Mouse (Mus musculus) G1E-ER4 (cell line): Measurements from ENCODE around the gene Dpp6. TPM values are rescaled to one million over a fixed set of nuclear protein-coding genes. Genes with fewer than 3 reads are reported as not detected.

Experiments
- GATA1 ChIP-seq: IDR thresholded peaks from one replicate; pipeline ENCODE4 v1.8.0; 2012; ENCODE audit warnings: low read length, inconsistent platforms
- polyA plus RNA-seq: library from polyadenylated mRNA; stranded (reverse); fragments of >175 nt; gene quantifications from 2 replicates; pipeline ENCODE4 v1.2.3, GENCODE M21; 2012

Dpp6 gene
- polyA plus RNA-seq = not detected in 2 replicates

DNA sequence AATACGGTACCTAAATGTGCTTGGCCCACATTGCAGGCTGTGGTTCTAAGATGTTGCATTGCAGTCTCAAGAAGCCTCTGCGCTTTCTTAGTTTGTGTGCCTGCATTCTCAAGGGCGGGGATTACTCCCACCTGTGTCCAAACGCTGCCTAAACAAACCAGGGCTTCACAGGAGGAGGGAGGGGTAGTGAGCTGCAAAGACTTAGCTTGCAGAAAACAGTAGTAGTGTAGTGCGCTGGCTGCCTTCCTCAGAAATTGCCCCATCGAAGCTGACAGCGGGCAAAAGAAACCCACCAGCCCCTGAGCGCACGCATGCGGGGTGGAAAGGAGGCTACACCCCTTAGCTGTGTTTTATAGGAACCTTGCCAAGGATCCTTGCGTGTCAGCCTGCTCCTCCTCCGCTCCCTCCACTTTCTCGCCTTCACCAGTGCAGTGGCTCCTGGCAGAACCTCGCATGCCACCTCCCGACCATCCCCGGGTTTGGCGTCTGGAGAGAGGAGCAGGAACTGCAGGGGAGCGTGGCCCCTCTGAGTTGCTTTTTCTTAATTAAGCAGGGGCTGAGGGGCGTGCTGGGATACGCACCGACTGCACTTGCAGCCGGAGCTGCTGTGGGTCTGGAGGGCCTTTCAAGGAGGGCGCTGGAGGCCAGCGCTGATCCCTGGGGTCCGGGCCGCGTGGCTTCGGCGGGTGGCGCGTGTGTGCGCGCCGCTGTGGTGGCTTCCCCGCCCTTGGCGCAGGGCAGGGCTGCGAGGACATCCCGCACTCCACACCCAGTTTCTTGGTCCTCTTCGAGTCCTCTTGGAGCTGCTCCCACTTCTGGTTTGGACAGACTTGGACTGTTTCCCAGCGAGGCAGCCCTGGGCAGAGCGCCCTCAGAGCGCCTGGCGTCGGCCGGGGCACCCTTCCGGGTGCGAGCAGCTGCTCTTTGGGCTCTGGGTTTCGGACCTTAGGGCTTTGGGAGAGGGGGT is at the start of gene Dpp6:
Gene Dpp6, plus strand, starts transcription at position 229 of the 967 bp plus-strand sequence.
- TF ChIP-seq GATA1 = no peak

DNA sequence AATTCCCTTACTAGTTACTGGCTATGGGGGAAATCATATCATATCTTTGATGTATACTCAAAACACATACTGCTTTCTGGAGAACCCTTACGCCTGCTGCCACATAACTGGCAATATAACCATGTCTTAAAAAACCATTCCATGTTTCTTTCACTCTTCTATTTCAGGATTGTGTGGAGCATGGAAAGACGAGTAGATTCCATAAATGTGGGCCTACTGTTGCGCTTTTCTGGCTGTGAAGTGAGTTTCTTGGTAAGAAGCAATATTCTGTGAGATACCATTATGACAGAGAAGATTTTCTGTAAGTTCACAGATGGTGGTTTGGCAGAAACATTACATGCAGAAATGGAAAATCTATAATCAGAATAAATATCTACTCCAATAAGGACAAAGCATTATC is 33.0 kb upstream of the Dpp6 start:
- TF ChIP-seq GATA1 = no peak

DNA sequence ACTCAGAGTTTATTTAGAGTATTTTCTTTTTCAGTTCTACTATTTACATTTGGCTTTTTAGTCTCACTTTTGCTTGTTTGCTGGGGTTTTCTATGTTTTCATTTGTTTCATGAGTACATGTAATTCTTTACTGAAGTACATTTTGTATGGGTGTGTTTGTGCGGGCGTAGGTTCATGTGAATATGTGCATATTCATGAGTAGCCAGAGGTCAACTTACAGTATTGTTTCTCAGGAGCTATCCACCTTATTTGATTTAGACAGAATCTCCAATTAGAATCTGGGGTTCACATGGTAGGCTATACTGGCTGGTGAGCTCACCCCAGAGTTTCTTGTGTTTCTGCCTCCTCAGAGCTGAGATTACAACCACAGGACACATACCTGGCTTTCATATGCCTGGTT is 21.5 kb upstream of the Dpp6 start:
- no peak for TF ChIP-seq GATA1

DNA sequence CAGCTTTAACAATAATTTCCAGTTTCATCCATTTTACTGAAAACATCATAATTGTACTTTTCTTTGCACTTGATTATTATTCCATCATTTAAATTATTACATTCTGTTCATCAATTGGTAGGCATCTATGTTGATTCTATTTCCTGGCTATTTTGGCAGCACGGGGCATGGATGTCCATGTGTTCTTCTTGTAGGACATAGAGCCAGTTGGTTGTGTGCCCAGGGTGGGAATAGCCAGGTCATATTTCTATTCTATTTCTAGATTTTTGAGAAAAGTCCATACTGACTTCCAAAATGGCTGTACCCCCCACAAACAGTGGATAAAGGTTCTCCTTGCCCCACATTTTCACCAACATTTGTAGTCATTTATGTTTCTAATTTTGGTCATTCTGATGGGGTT is 19.0 kb downstream of the Dpp6 start:
- TF ChIP-seq GATA1 = no peak

DNA sequence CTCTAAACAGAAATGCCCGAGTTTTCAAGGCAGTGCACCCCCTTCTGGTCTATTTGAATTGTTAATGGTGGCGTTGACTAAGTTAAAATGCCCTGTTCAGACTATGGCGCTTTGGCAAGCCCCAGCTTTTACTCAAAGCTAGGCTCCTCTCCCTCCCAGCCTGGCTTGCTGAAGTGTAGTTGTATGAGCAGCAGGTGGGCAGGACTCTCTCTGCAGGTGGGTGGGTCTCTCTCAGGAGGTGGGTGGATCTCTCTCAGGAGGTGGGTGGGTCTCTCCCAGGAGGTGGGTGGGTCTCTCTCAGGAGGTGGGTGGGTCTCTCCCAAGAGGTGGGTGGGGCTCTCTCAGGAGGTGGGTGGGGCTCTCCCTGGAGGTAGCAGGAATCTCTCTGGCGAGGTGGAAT is 24.1 kb downstream of the Dpp6 start:
- no peak for TF ChIP-seq GATA1

DNA sequence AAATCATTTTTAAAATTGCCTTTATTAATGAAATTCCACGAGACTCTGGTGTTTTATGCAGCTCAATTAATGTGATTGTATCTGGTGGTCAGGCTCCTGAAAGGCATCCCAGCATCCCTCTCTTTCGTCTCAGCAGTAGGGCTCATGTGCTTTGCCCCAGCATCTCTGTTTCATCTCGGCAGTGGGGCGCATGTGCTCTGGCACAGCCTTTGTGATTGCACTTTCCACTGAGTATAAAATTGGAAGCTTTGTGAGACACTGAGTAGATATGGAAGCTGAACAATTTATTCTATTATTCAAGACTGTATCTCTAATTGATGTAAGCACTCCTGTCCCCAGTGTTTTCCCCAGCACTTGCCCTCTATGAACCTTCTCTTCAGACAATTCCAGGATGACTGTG is 37.7 kb downstream of the Dpp6 start:
- TF ChIP-seq GATA1 = no peak

DNA sequence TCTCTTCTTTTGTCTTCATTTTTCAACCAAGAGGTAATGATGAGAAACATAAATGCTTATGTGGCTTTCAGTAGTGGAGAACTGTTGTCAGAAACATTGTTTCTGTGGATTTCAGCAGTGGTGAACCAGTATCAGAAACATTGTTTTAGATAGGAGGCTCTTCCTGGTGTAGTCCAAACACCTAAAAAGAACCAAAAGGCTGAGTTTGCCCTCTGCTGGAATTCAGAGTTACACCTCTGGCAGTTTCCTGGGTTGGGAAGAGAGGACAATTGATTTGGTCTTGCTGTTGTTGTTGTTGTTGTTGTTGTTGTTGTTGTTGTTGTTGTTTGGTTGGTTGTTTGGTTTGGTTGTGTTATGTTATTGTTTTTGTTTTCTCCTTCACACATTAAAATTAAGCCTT is 58.4 kb downstream of the Dpp6 start:
- TF ChIP-seq GATA1 = no peak

DNA sequence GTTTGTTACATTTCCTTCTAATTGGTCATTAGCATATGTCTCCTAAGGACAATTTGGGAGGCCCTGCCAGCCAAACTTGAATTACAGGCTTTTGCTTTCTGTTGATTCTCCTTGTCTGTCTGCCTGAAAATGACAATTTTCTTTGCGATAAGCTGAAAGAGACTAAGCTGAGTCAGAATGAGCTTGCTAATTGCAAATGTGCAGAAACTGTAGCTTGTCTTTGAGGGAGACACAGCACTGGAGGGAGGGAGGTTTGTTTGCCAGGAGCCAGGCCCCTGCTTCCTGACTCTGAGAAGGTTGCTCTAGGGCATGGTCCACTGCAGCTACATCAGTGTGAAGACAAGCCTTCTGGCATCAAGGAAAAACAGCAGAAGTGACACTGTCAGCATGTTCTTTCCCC is 70.5 kb downstream of the Dpp6 start:
- no peak for TF ChIP-seq GATA1

DNA sequence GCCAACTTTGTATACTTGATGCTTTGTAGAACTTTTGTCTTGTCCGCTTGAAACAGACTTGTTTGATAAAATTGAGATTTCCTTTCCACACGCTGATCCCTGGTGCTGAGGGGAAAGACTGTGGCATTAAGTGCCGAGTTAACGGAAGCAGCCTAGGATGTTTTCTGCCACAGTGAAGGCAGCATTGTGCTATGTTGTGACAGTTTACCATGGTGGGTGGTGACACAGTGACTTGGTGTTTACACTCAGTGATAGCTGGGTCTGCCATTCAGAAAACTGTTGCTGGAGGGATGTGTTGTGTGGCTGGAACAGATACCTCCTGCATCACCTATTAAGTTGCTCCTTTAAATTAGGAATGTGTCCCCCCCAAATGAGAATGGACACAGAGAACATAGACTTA is 71.1 kb downstream of the Dpp6 start:
- TF ChIP-seq GATA1 = no peak

DNA sequence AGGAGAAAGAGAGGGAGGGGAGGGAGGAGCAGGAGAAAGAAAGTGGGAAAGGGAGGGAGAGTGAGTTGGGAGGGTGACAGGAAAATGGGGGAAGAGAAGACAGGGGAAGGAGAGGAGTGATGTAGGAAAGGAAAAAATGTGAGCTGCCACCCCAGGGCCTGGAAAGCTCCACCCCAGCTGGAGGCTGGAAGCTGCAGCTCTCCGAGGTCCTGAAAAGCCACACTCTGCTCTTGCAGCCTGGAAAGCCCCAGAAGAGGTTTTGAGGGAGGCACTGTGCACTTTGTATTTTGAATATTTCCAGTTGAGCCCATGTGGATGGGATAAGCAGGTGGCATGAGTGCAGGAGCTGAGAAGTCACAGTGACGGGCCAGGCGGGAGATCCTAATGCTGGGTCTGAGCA is 77.3 kb downstream of the Dpp6 start:
- no peak for TF ChIP-seq GATA1

DNA sequence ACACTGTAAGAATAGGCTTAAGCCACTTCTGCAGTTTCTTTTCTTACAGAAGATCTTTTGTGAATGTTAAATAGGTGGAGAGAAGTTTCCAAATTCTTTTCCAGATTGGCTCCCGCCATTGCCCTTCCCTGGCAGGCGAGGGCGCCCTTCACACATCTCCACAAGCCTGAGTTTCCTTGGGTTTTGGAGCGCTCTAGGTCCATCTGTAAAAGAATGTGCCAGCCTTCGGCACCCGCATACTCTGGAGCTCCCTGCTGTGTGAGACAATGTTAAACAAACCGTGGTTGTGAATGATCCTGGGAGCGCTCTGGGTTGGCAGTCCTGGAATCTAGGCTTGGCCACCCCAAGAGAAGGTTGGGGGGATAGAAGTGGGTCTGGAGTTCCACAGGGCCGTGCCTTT is 86.8 kb downstream of the Dpp6 start:
- TF ChIP-seq GATA1 = no peak

DNA sequence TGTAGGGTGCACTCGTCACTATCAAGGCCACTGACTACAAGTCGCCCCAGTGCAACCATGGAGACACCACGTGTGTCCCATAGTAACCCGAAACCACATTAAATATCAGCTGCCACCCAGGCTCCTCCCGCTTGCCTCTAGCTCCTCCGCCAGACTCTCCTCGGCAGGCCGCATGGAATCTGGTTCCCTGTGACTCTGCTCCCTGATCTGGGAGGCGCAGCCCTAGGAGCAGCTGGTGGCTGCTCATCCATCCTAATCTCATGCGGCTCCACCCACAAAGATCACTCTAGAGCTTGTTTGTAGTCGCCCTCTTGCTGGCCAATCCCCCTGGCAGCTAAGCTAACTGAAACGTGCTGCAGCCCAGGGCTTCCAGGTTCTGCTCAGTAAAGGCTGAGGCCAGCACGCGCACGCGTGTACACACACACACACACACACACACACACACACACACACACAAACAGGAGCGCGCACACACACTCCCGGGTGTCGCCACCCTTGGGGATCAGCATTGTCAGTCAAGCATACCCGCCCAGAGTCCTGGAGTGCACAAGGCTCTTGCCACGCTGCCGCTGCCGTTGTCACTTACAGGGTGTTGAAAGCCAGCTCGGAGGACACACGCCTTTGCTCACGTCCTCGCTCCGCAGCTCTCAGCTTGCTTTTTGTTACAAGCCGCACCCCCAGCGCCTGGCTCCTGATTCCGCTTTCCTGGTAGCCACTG is 87.5 kb downstream of the Dpp6 start:
- TF ChIP-seq GATA1 = no peak

DNA sequence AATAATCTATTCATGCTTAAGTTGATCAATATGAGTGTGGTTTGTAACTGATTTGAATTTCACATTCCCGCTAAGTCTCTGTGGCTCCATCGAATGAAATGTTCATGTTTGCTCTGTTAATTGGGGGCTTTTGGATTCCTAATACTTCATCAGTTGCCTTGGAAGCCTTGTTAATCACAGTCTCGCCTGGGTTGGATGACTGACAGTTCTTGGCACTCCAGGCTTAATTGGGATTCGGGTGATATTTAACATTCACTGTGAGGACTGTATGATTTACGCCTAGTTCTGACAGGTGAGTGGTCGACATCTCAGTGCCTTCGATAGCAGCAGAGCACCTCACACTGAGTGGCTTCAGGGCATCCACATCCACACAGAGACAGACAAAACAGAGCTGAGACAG is 90.1 kb downstream of the Dpp6 start:
- no peak for TF ChIP-seq GATA1

DNA sequence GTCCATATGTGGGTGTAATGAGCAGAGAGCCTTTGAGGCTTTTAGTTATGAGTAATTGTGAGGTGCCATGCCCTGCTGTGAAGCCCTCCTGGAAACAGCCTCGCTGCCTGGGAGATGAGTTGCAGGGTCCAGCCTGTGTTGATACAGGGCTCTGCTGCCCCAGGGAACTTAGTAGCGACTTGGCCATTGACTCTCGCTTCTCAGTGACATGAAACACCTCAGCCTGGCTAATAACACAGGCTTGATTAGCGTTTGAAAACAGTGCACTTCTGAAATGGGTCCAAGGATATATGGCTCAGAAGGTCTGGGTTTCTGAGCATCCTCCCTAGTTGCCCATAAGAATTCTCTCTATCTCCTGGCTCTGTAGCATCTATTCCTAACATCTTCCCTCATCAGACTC is 91.6 kb downstream of the Dpp6 start:
- no peak for TF ChIP-seq GATA1

DNA sequence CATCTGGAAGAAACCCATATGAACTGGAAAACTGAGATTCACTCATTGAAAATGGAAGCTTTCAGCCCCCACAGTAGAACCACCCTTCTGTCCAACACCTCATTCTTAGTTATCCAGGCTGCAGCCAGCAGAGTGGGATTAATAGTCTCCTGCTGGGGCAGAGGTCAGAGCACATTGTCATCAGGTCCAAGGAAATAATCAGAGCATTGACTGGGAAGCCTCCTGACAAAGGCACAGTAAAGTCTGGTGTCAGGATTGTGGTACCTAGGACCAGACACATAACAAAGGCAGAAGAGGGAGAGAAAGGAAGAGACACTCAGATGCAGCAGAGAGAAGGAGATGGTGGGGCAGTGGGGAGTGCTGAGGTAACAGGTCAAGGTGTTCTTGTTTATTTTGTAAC is 93.3 kb downstream of the Dpp6 start:
- no peak for TF ChIP-seq GATA1

DNA sequence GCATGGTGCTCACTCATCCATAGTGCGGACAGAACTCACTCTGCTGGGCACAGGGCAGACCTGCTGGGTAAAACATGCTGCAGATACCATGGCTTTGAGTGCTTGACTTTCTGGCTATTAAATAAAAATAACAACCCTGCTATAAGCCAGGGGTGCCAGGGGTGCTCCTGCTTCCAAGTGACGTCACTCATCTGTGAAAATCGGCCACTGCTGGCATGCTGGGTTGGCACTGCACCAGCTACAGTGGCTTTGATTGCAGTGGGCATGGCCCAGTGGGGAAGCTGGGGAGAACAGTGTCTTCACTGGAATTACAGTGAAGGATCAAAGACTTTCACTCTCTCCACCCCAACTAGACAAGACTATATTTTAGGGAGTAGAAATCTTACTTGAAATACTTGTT is 95.0 kb downstream of the Dpp6 start:
- TF ChIP-seq GATA1 = no peak

DNA sequence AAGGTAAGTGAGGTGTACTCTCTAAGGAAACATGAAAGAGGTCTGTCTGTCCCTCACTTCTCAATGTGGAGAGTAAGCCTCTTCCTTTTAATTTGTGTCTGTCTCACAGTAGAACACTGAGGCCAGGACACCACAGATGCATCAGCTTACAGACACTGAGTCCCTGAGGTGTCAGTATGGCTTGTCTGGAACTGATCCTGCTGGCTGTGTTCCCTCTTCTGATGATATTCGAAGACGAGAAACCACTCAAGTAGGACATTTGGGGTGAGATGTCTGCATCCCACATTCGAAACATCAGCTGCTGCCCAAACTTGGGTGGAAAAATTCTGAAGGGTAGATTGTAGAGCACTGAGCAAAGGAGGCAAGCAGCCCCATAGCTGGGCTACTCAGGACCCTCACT is 101.8 kb downstream of the Dpp6 start:
- no peak for TF ChIP-seq GATA1
